Mouse (Mus musculus) heart, postnatal 0 days (tissue): ENCODE data around the gene Ammecr1. TPM values are rescaled to one million over a fixed set of nuclear protein-coding genes. Genes with fewer than 3 reads are reported as not detected.

ENCODE experiments used
- ATAC-seq: fragments of 200-750 bp; cut with Nextera tagmentation; 2 replicates; pipeline ENCODE4 v1.8.0; 2017; ENCODE audit warnings: low read depth, moderate number of reproducible peaks, moderate library complexity; ENCODE audit not compliant: insufficient read depth
- DNase-seq: peaks from one replicate; pipeline ENCODE4 v3.0.0-alpha.2; 2016; ENCODE audit warnings: low spot score
- H3K27ac ChIP-seq: fragments of 300-500 bp; sonication (generic); 2 replicates; pipeline ENCODE4 v1.5.1; 2014; ENCODE audit warnings: low read depth, mild to moderate bottlenecking
- H3K27me3 ChIP-seq: fragments of 300-500 bp; sonication (generic); 2 replicates; pipeline ENCODE4 v1.6.1; 2014; ENCODE audit warnings: low read length, mixed read lengths; ENCODE audit not compliant: control insufficient read depth, insufficient read depth
- H3K36me3 ChIP-seq: fragments of 300-500 bp; sonication (generic); replicated peaks from 2 replicates; pipeline ENCODE4 v1.6.1; 2014; ENCODE audit warnings: low read length, mixed read lengths; ENCODE audit not compliant: control insufficient read depth, insufficient read depth
- H3K4me1 ChIP-seq: fragments of 300-500 bp; sonication (generic); 2 replicates; pipeline ENCODE4 v1.6.1; 2014; ENCODE audit warnings: antibody characterized with exemption; ENCODE audit not compliant: control insufficient read depth, insufficient read depth
- H3K4me2 ChIP-seq: fragments of 300-500 bp; sonication (generic); 2 replicates; pipeline ENCODE4 v1.6.1; 2014; ENCODE audit warnings: low read depth, mild to moderate bottlenecking, low read length, moderate library complexity
- H3K4me3 ChIP-seq: fragments of 300-500 bp; sonication (generic); 2 replicates; pipeline ENCODE4 v1.5.1; 2014; ENCODE audit warnings: low read depth, low read length
- H3K9ac ChIP-seq: fragments of 300-500 bp; sonication (generic); replicated peaks from 2 replicates; pipeline ENCODE4 v1.6.1; 2014; ENCODE audit warnings: low read depth, low read length, mixed read lengths
- H3K9me3 ChIP-seq: fragments of 300-500 bp; sonication (generic); replicated peaks from 2 replicates; pipeline ENCODE4 v1.6.1; 2016; ENCODE audit warnings: low read length; ENCODE audit not compliant: control insufficient read depth
- CTCF ChIP-seq: IDR thresholded peaks from 2 replicates; pipeline ENCODE4 v1.5.1; 2016; ENCODE audit warnings: antibody characterized with exemption, control low read depth, low read depth
- EP300 ChIP-seq: IDR thresholded peaks from 2 replicates; pipeline ENCODE4 v1.6.1; 2016; ENCODE audit warnings: antibody characterized with exemption, low read depth
- WGBS: fragments of 180-500 bp; shearing (Covaris S2); extraction: QIAGEN DNeasy Blood & Tissue Kit; methylation state at CpG from one replicate; pipeline ENCODE4 v1.1.7; 2014; 5-methylcytosine and 5-hydroxymethylcytosine counted together
- polyA plus RNA-seq: library from polyadenylated mRNA; unstranded; fragments of >200 nt; fragmentation: Nextera tagmentation; extraction: Ambion mirVana; gene quantifications from 2 replicates; pipeline ENCODE4 v1.2.1, GENCODE M21; 2015
- total RNA-seq: library from RNA; depleted of rRNA; stranded (reverse); fragments of >200 nt; gene quantifications from 2 replicates; pipeline ENCODE4 v1.2.3, GENCODE M21; 2014; ENCODE audit warnings: low replicate concordance

Gene Ammecr1
- total and polyA plus RNA-seq, 2 experiments from 2014 or later, result 19.9 to 21.2 TPM

GRCm38 (mm10) chrX:142903854-142904253 lies 62.7 kb downstream of the Ammecr1 start:
- DNase-seq, result no peak
- no peak overlapping the region for H3K4me3 ChIP-seq
- no peaks in the 10 kb centered on the region for H3K9me3 ChIP-seq
- TF ChIP-seq CTCF (no peak), EP300 (no peak)
- no peak overlapping the region for H3K4me2 ChIP-seq
- no peak overlapping the region for H3K9ac ChIP-seq
- no peaks in the 10 kb centered on the region for H3K36me3 ChIP-seq
- no peaks in the 10 kb centered on the region for H3K4me1 ChIP-seq
- no peak for ATAC-seq
- H3K27me3 ChIP-seq, result no peaks in the 10 kb centered on the region
- WGBS, result 86% methylated on average over 8 of the region's 8 CpGs
- H3K27ac ChIP-seq, result no peak overlapping the region

- Histone ChIP-seq H3K27me3 (no peaks in the 10 kb centered on the region), H3K27ac (no peak overlapping the region), H3K4me1 (no peaks in the 10 kb centered on the region), H3K4me2 (no peak overlapping the region), H3K36me3 (no peaks in the 10 kb centered on the region), H3K9ac (no peak overlapping the region), H3K4me3 (no peak overlapping the region), H3K9me3 (no peaks in the 10 kb centered on the region)
- WGBS, result 78% methylated on average over 2 of the region's 2 CpGs
- DNase-seq (no peak), ATAC-seq (no peak)
- TF ChIP-seq CTCF, result no peak
- no peak for TF ChIP-seq EP300
These were observed 63.9 kb downstream of the Ammecr1 start for GRCm38 (mm10) chrX:142902599-142902998.

DNA sequence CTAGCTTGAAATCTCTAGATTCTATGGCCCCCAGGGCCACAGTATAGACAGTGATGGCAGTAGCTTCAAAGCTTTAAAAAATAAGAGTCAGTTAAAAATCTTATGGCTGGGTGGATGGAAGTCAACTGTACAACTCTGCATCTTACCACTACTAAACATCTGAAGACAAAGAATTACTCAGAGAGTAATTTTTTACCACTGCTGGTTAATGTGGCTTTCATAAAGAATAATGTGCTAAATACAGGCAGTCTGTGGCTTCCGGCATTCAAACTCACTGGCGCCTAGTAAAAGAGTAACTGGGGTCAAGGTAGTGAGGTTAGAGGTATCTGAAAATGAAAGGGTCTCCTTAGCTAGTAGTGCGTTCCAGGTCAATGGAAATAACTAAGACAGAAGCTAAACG lies 64.6 kb downstream of the Ammecr1 start:
- no peaks in the 10 kb centered on the region for H3K36me3 ChIP-seq
- WGBS, result 80% methylated on average over 4 of the region's 4 CpGs
- DNase-seq, result no peak
- H3K9ac ChIP-seq, result no peak overlapping the region
- no peak for ATAC-seq
- no peaks in the 10 kb centered on the region for H3K27me3 ChIP-seq
- TF ChIP-seq EP300, result no peak
- no peak for TF ChIP-seq CTCF
- H3K27ac ChIP-seq, result no peak overlapping the region
- no peak overlapping the region for H3K4me2 ChIP-seq
- H3K4me3 ChIP-seq, result no peak overlapping the region
- H3K9me3 ChIP-seq, result no peaks in the 10 kb centered on the region
- H3K4me1 ChIP-seq, result no peaks in the 10 kb centered on the region

- no peaks in the 10 kb centered on the region for H3K36me3 ChIP-seq
- TF ChIP-seq CTCF (no peak), EP300 (no peak)
- no peak overlapping the region for H3K27ac ChIP-seq
- H3K4me2 ChIP-seq, result no peak overlapping the region
- no peaks in the 10 kb centered on the region for H3K9me3 ChIP-seq
- no peak overlapping the region for H3K4me3 ChIP-seq
- no peak for DNase-seq
- ATAC-seq, result no peak
- WGBS, result 76% methylated on average over 9 of the region's 9 CpGs
- no peaks in the 10 kb centered on the region for H3K4me1 ChIP-seq
- no peak overlapping the region for H3K9ac ChIP-seq
- no peaks in the 10 kb centered on the region for H3K27me3 ChIP-seq
These were observed 68.1 kb downstream of the Ammecr1 start for GRCm38 (mm10) chrX:142898295-142898887.

DNA sequence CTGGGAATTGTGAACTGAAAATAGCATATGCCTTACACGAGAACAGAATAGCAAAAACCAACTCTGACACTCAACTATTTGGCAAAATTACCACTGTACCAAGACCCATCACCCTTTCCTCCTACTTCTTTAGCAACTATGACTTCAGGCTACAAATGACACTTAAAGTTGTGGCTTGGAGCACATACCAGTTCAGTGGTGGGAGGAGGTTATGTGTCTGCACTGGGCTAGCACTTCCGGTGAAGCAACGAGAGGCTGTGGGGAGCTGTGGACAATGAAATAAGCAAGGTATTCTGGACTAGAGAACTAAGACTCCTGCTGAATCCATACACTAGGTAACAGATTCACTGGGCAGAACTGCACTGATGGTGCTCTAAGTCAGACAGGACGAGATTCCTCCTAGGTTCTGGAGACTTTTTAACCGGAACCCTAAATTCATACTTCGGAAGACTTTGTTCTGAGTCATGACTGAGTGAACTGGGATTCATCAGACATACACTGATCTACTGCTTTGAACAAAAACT lies 69.0 kb downstream of the Ammecr1 start:
- H3K9me3 ChIP-seq, result no peaks in the 10 kb centered on the region
- H3K4me1 ChIP-seq, result no peaks in the 10 kb centered on the region
- H3K4me2 ChIP-seq, result no peak overlapping the region
- H3K9ac ChIP-seq, result no peak overlapping the region
- ATAC-seq, result no peak
- TF ChIP-seq CTCF (no peak), EP300 (no peak)
- H3K4me3 ChIP-seq, result no peak overlapping the region
- no peaks in the 10 kb centered on the region for H3K27me3 ChIP-seq
- 83% methylated on average over 6 of the region's 6 CpGs for WGBS
- no peaks in the 10 kb centered on the region for H3K36me3 ChIP-seq
- no peak overlapping the region for H3K27ac ChIP-seq
- DNase-seq, result no peak

GRCm38 (mm10) chrX:142895316-142895715 lies 71.2 kb downstream of the Ammecr1 start:
- no peaks in the 10 kb centered on the region for H3K27me3 ChIP-seq
- H3K4me3 ChIP-seq, result no peak overlapping the region
- no peaks in the 10 kb centered on the region for H3K9me3 ChIP-seq
- no peak for ATAC-seq
- TF ChIP-seq CTCF (no peak), EP300 (no peak)
- WGBS, result 83% methylated on average over 2 of the region's 2 CpGs
- no peaks in the 10 kb centered on the region for H3K4me1 ChIP-seq
- no peak overlapping the region for H3K4me2 ChIP-seq
- H3K36me3 ChIP-seq, result no peaks in the 10 kb centered on the region
- no peak overlapping the region for H3K9ac ChIP-seq
- no peak overlapping the region for H3K27ac ChIP-seq
- DNase-seq, result no peak
